Mouse (Mus musculus): ENCODE results near the gene Mindy2.
A peak's percentile ranks its signal among the peaks of the same experiment; 100 is the strongest.

The Mindy2 gene

GRCm38 (mm10) chr9:70657013-70657967 is at the start of gene Mindy2:
Mindy2 (minus strand) TSS chr9:70657174.
- DNase-seq (ENCODE audit: low read depth, low spot score) = peak; percentile 99

GRCm38 (mm10) chr9:70706444-70706843 is 49.5 kb upstream of the Mindy2 start:
- peak; percentile 36 for DNase-seq (ENCODE audit: low read depth, low spot score)

GRCm38 (mm10) chr9:70703597-70704203 is 46.7 kb upstream of the Mindy2 start:
- DNase-seq (ENCODE audit: low read depth, low spot score) = peak; percentile 32

GRCm38 (mm10) chr9:70698090-70698489 is 41.1 kb upstream of the Mindy2 start:
- DNase-seq (ENCODE audit: low read depth, low spot score) = peak; percentile 53

- no peak for DNase-seq (ENCODE audit: low read depth, low spot score)
Measured at GRCm38 (mm10) chr9:70695723-70696122, 38.7 kb upstream of the Mindy2 start.

GRCm38 (mm10) chr9:70691772-70692693 is 35.1 kb upstream of the Mindy2 start:
- peak; percentile 47 for DNase-seq (ENCODE audit: low read depth, low spot score)

- DNase-seq (ENCODE audit: low read depth, low spot score) = no peak
Measured at GRCm38 (mm10) chr9:70690579-70690978, 33.6 kb upstream of the Mindy2 start.

- DNase-seq (ENCODE audit: low read depth, low spot score) = peak; percentile 72
Measured at GRCm38 (mm10) chr9:70689926-70690325, 33.0 kb upstream of the Mindy2 start.

GRCm38 (mm10) chr9:70688301-70688968 is 31.5 kb upstream of the Mindy2 start:
- peak; percentile 46 for DNase-seq (ENCODE audit: low read depth, low spot score)

- peak; percentile 43 for DNase-seq (ENCODE audit: low read depth, low spot score)
Measured at GRCm38 (mm10) chr9:70682202-70682601, 25.2 kb upstream of the Mindy2 start.

- peak; percentile 71 for DNase-seq (ENCODE audit: low read depth, low spot score)
Measured at GRCm38 (mm10) chr9:70679132-70680091, 22.4 kb upstream of the Mindy2 start.

GRCm38 (mm10) chr9:70678682-70679131 is 21.7 kb upstream of the Mindy2 start, which contains the start of gene Adam10:
Adam10 (plus strand) TSS chr9:70678997.
- DNase-seq (ENCODE audit: low read depth, low spot score) = peak; percentile 99

GRCm38 (mm10) chr9:70675961-70676360 is 19.0 kb upstream of the Mindy2 start:
- peak; percentile 43 for DNase-seq (ENCODE audit: low read depth, low spot score)

GRCm38 (mm10) chr9:70675117-70675516 is 18.1 kb upstream of the Mindy2 start:
- DNase-seq (ENCODE audit: low read depth, low spot score) = no peak

GRCm38 (mm10) chr9:70673656-70674055 is 16.7 kb upstream of the Mindy2 start:
- DNase-seq (ENCODE audit: low read depth, low spot score) = no peak

GRCm38 (mm10) chr9:70671772-70672579 is 15.0 kb upstream of the Mindy2 start:
- peak; percentile 59 for DNase-seq (ENCODE audit: low read depth, low spot score)

GRCm38 (mm10) chr9:70671278-70671677 is 14.3 kb upstream of the Mindy2 start:
- DNase-seq (ENCODE audit: low read depth, low spot score) = peak; percentile 85

- DNase-seq (ENCODE audit: low read depth, low spot score) = no peak
Measured at GRCm38 (mm10) chr9:70670381-70670780, 13.4 kb upstream of the Mindy2 start.

- DNase-seq (ENCODE audit: low read depth, low spot score) = no peak
Measured at GRCm38 (mm10) chr9:70669197-70669596, 12.2 kb upstream of the Mindy2 start.

Data from A20 (cell line).